Mouse (Mus musculus): ENCODE data around the gene BC035947. TPM values are rescaled to one million over a fixed set of nuclear protein-coding genes. Genes with fewer than 3 reads are reported as not detected.
"Not testable (repeated sequence)": the region's sequence is repeated elsewhere in the genome, so short reads cannot be mapped to it uniquely, and the experiment has no call there.

Gene BC035947
- total RNA-seq, 2 experiments from 2014 or later, result not detected

- no peak for ATAC-seq (replicated peaks; ENCODE audit: low FRiP score, low TSS enrichment, poor library complexity, severe bottlenecking)
These were observed 4.8 kb downstream of the BC035947 start for GRCm38 (mm10) chr1:78507137-78507536.

- ATAC-seq (replicated peaks; ENCODE audit: low FRiP score, low TSS enrichment, poor library complexity, severe bottlenecking), result no peak
These were observed 9.4 kb downstream of the BC035947 start for GRCm38 (mm10) chr1:78502527-78502926.

GRCm38 (mm10) chr1:78501856-78502255 lies 10.1 kb downstream of the BC035947 start:
- not testable (repeated sequence) for ATAC-seq (replicated peaks; ENCODE audit: low FRiP score, low TSS enrichment, poor library complexity, severe bottlenecking)

- ATAC-seq (replicated peaks; ENCODE audit: low FRiP score, low TSS enrichment, poor library complexity, severe bottlenecking), result no peak
These were observed 10.9 kb downstream of the BC035947 start for GRCm38 (mm10) chr1:78501036-78501435.

GRCm38 (mm10) chr1:78490143-78490542 lies 21.8 kb downstream of the BC035947 start:
- ATAC-seq (replicated peaks; ENCODE audit: low FRiP score, low TSS enrichment, poor library complexity, severe bottlenecking), result no peak

GRCm38 (mm10) chr1:78488752-78489492 lies 23.0 kb downstream of the BC035947 start, which contains the start of gene Farsb:
TSS of gene Farsb (minus strand) at chr1:78488897.
- ATAC-seq (replicated peaks; ENCODE audit: low FRiP score, low TSS enrichment, poor library complexity, severe bottlenecking), result peak; percentile 94

GRCm38 (mm10) chr1:78488427-78488751 lies 23.6 kb downstream of the BC035947 start:
- ATAC-seq (replicated peaks; ENCODE audit: low FRiP score, low TSS enrichment, poor library complexity, severe bottlenecking), result no peak

- ATAC-seq (replicated peaks; ENCODE audit: low FRiP score, low TSS enrichment, poor library complexity, severe bottlenecking), result no peak
These were observed 27.6 kb downstream of the BC035947 start for GRCm38 (mm10) chr1:78484361-78484760.

- ATAC-seq (replicated peaks; ENCODE audit: low FRiP score, low TSS enrichment, poor library complexity, severe bottlenecking), result no peak
These were observed 28.5 kb downstream of the BC035947 start for GRCm38 (mm10) chr1:78483430-78483829.

- ATAC-seq (replicated peaks; ENCODE audit: low FRiP score, low TSS enrichment, poor library complexity, severe bottlenecking), result no peak
These were observed 39.5 kb downstream of the BC035947 start for GRCm38 (mm10) chr1:78472441-78472840.

- peak; percentile 74; the same call in 1 of the 2 replicates for ATAC-seq (replicated peaks; ENCODE audit: low FRiP score, low TSS enrichment, poor library complexity, severe bottlenecking)
These were observed 57.3 kb downstream of the BC035947 start for GRCm38 (mm10) chr1:78454659-78455058.

- no peak for ATAC-seq (replicated peaks; ENCODE audit: low FRiP score, low TSS enrichment, poor library complexity, severe bottlenecking)
These were observed 58.1 kb downstream of the BC035947 start for GRCm38 (mm10) chr1:78453886-78454285.

- no peak for ATAC-seq (replicated peaks; ENCODE audit: low FRiP score, low TSS enrichment, poor library complexity, severe bottlenecking)
These were observed 59.4 kb downstream of the BC035947 start for GRCm38 (mm10) chr1:78452544-78452943.

- no peak for ATAC-seq (replicated peaks; ENCODE audit: low FRiP score, low TSS enrichment, poor library complexity, severe bottlenecking)
These were observed 60.7 kb downstream of the BC035947 start for GRCm38 (mm10) chr1:78451070-78451854.

GRCm38 (mm10) chr1:78448091-78448490 lies 63.9 kb downstream of the BC035947 start:
- no peak for ATAC-seq (replicated peaks; ENCODE audit: low FRiP score, low TSS enrichment, poor library complexity, severe bottlenecking)

Other genes with a start within 250 kb of the BC035947 start
- gene Sgpp2, start 201.8 kb downstream of the BC035947 start, total RNA-seq (2014; fragmentation: Nextera tagmentation), result not detected in 2 replicates
- not detected in 2 replicates for gene Sgpp2, start 201.8 kb downstream of the BC035947 start, total RNA-seq (2017)
- 116 and 137 TPM in 2 replicates for gene Farsb, start 23.3 kb downstream of the BC035947 start, total RNA-seq (2014; fragmentation: Nextera tagmentation)
- 107 and 111 TPM in 2 replicates for gene Farsb, start 23.3 kb downstream of the BC035947 start, total RNA-seq (2017)
- gene Mogat1, start 1.2 kb downstream of the BC035947 start, total RNA-seq (2014; fragmentation: Nextera tagmentation), result not detected in 2 replicates
- gene Mogat1, start 1.2 kb downstream of the BC035947 start, total RNA-seq (2017), result not detected in 2 replicates
- 10.1 and 12.9 TPM in 2 replicates for gene Acsl3, start 145.7 kb upstream of the BC035947 start, total RNA-seq (2014; fragmentation: Nextera tagmentation)
- gene Acsl3, start 145.7 kb upstream of the BC035947 start, total RNA-seq (2017), result 50.9 and 77.7 TPM in 2 replicates
- 6.1 and 10.7 TPM in 2 replicates for gene Utp14b, start 145.9 kb upstream of the BC035947 start, total RNA-seq (2014; fragmentation: Nextera tagmentation)
- gene Utp14b, start 145.9 kb upstream of the BC035947 start, total RNA-seq (2017), result 8.1 and 18.0 TPM in 2 replicates